Mouse (Mus musculus): Measurements from ENCODE around the gene Iqck. TPM values are rescaled to one million over a fixed set of nuclear protein-coding genes. Genes with fewer than 3 reads are reported as not detected.

Gene Iqck
- total and polyA plus RNA-seq, 3 experiments = 0.29 to 0.70 (median 0.32) TPM

DNA sequence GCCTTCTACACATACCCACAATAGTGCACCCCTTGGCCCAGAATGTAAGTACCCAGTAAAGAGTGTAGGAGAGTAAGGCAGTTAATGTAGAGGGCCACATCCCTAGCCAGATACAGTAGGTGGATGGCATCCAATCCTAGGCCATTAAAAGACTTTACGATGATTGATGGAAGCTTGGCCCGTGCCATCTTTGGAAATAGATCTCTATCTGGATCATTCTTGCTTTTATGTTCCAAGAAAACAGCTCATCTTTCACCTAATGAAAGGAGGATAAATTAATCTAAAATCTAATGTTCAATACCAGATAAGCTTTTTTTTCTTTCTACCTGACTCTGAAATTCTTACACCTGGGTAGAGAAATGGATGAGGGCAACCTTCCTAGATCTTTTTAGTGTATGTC, 55.6 kb downstream of the Iqck start:
- no peak overlapping the region for H3K27ac ChIP-seq
- H3K36me3 ChIP-seq (ENCODE audit: control insufficient read depth, insufficient read depth, low read length) = no peaks in the 10 kb centered on the region
- no peaks in the 10 kb centered on the region for H3K79me2 ChIP-seq (replicated peaks; ENCODE audit: control insufficient read depth, insufficient read depth, low read length)
- no peak for DNase-seq
- no peak overlapping the region for H3K4me3 ChIP-seq
- 94% methylated on average over 2 of the region's 2 CpGs for WGBS
- H3K9ac ChIP-seq (ENCODE audit: low read depth, low read length) = no peak overlapping the region
- intact Hi-C loops (cut with DNase I) = no loop called here
- H3K4me1 ChIP-seq (ENCODE audit: control insufficient read depth, insufficient read depth, low read length) = no peaks in the 10 kb centered on the region
- H3K27me3 ChIP-seq (ENCODE audit: control insufficient read depth, insufficient read depth, low read length) = no peaks in the 10 kb centered on the region
- TF ChIP-seq POLR2A (IDR thresholded peaks at IDR 0.05; ENCODE audit: insufficient read depth, low read depth, low read length) (no peak), CTCF (IDR thresholded peaks at IDR 0.05) (no peak), EP300 (IDR thresholded peaks at IDR 0.05; ENCODE audit: insufficient read depth, low read depth, low read length) (no peak)

DNA sequence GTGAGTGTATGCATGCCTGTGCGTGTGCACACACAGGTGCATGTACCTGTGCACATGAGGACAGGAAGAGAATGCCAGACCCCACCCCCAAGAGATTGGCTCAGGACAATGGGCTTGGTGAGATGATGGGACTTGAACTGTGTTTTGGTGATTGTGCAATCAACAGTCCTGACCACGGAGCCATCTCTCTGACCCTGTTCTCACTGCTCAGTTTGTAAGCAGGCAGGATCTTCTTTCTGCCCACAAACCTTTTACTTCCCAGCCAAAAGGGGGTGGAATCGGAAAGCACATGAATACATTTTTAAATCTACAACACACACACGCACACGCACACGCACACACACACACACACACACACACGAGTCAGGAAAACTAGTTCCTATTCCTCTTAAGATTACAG, 56.0 kb downstream of the Iqck start:
- TF ChIP-seq EP300 (IDR thresholded peaks at IDR 0.05; ENCODE audit: insufficient read depth, low read depth, low read length) (no peak), CTCF (IDR thresholded peaks at IDR 0.05) (no peak)
- Histone ChIP-seq H3K4me3 (no peak overlapping the region), H3K27me3 (ENCODE audit: control insufficient read depth, insufficient read depth, low read length) (no peaks in the 10 kb centered on the region), H3K36me3 (ENCODE audit: control insufficient read depth, insufficient read depth, low read length) (no peaks in the 10 kb centered on the region), H3K9ac (ENCODE audit: low read depth, low read length) (no peak overlapping the region), H3K27ac (no peak overlapping the region), H3K4me1 (ENCODE audit: control insufficient read depth, insufficient read depth, low read length) (no peaks in the 10 kb centered on the region), H3K79me2 (replicated peaks; ENCODE audit: control insufficient read depth, insufficient read depth, low read length) (no peaks in the 10 kb centered on the region)
- no peak for DNase-seq
- 76% methylated on average over 7 of the region's 7 CpGs for WGBS
- intact Hi-C loops (cut with DNase I) = no loop called here

GRCm38 (mm10) chr7:118912049-118912490, 56.5 kb downstream of the Iqck start:
- intact Hi-C loops (cut with DNase I) = no loop called here
- WGBS = 66% methylated on average over 8 of the region's 8 CpGs

DNA sequence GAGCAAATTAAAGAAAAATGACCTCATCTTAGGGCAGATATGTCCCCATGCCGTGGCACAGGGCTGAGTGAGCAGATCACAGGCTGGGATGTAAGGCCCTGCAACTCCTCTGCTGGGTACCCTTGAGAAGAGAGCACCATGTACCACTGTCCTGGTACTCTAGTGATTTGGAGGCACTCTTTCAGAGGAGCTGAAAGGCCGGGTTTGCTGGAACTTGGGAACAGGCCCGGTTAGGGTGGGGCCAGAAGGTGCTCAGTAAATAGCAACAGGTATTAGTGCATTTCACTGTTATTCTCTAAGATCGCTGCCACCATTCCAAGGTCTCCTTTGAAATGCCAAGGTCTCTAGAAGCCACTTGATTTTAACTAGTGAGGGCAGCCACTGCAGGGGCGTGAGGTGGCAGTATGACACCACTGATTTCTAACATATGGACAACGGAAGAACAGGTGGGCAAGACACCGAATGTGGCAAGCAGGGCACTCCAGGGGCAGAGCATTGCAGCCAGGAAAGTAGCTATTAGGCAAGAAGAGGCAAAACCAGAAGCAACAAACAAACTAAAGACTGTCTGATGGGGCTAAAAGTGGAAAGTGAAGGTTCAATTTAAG, 59.1 kb downstream of the Iqck start:
- no peak for DNase-seq
- WGBS = 82% methylated on average over 7 of the region's 7 CpGs
- 0 out of 2 replicates have a peak, but pooled peaks have one; percentile 15 for TF ChIP-seq CTCF (IDR thresholded peaks at IDR 0.05)
- no peak for TF ChIP-seq POLR2A (IDR thresholded peaks at IDR 0.05; ENCODE audit: insufficient read depth, low read depth, low read length)
- no peak for TF ChIP-seq EP300 (IDR thresholded peaks at IDR 0.05; ENCODE audit: insufficient read depth, low read depth, low read length)
- Histone ChIP-seq H3K4me1 (ENCODE audit: control insufficient read depth, insufficient read depth, low read length) (no peaks in the 10 kb centered on the region), H3K27me3 (ENCODE audit: control insufficient read depth, insufficient read depth, low read length) (no peaks in the 10 kb centered on the region), H3K36me3 (ENCODE audit: control insufficient read depth, insufficient read depth, low read length) (no peaks in the 10 kb centered on the region), H3K79me2 (replicated peaks; ENCODE audit: control insufficient read depth, insufficient read depth, low read length) (no peaks in the 10 kb centered on the region), H3K4me3 (no peak overlapping the region), H3K9ac (ENCODE audit: low read depth, low read length) (no peak overlapping the region), H3K27ac (no peak overlapping the region)
- intact Hi-C loops (cut with DNase I) = no loop called here

More at GRCm38 (mm10) chr7:118912049-118912490, 56.5 kb downstream of the Iqck start:
- no peak overlapping the region for H3K27ac ChIP-seq
- no peaks in the 10 kb centered on the region for H3K4me1 ChIP-seq (ENCODE audit: control insufficient read depth, insufficient read depth, low read length)
- no peak for TF ChIP-seq EP300 (IDR thresholded peaks at IDR 0.05; ENCODE audit: insufficient read depth, low read depth, low read length)
- no peak for TF ChIP-seq CTCF (IDR thresholded peaks at IDR 0.05)
- TF ChIP-seq POLR2A (IDR thresholded peaks at IDR 0.05; ENCODE audit: insufficient read depth, low read depth, low read length) = no peak
- H3K79me2 ChIP-seq (replicated peaks; ENCODE audit: control insufficient read depth, insufficient read depth, low read length) = no peaks in the 10 kb centered on the region
- no peaks in the 10 kb centered on the region for H3K36me3 ChIP-seq (ENCODE audit: control insufficient read depth, insufficient read depth, low read length)
- H3K4me3 ChIP-seq = no peak overlapping the region
- no peak for DNase-seq
- H3K9ac ChIP-seq (ENCODE audit: low read depth, low read length) = no peak overlapping the region
- H3K27me3 ChIP-seq (ENCODE audit: control insufficient read depth, insufficient read depth, low read length) = no peaks in the 10 kb centered on the region

DNA sequence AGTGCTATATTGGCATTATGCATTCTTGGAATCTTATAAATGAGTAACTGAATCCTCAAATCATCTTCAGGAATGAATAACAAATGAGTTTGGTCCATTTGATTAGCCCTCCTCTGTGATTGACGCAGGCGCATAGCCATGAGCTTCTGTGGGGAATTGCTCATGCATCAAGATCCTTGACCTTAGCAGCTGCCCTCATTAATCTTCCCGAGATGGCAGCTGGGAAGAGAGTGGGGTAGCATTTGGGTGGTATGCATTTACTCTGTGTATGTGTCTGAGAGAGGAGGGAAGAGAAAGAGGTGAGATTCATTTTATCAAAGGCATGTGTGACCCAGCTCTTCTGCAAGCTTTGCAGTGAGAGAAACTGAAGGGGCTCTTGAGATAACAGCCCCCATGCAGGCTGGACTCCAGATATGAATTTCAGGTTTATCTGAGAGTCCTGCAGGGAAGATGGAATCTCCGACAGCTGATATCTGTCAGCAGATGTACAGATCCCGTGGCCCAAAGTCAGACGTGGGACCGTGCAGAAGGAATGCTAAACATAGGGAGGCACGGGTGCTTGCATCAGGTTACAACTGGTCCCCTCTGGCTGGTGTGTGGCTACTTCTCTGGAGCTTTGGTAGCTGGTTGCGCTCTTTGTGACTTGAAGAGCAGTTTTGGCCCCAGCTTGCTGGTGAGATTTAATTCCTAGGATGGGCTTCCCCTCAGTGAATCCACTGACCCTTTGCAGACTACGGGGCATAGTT, 63.9 kb downstream of the Iqck start:
- intact Hi-C loops (cut with DNase I) = no loop called here
- Histone ChIP-seq H3K27me3 (ENCODE audit: control insufficient read depth, insufficient read depth, low read length) (no peaks in the 10 kb centered on the region), H3K27ac (no peak overlapping the region), H3K4me1 (ENCODE audit: control insufficient read depth, insufficient read depth, low read length) (no peaks in the 10 kb centered on the region), H3K79me2 (replicated peaks; ENCODE audit: control insufficient read depth, insufficient read depth, low read length) (no peaks in the 10 kb centered on the region), H3K4me3 (no peak overlapping the region), H3K9ac (ENCODE audit: low read depth, low read length) (no peak overlapping the region), H3K36me3 (ENCODE audit: control insufficient read depth, insufficient read depth, low read length) (no peaks in the 10 kb centered on the region)
- TF ChIP-seq POLR2A (IDR thresholded peaks at IDR 0.05; ENCODE audit: insufficient read depth, low read depth, low read length) = no peak
- no peak for TF ChIP-seq EP300 (IDR thresholded peaks at IDR 0.05; ENCODE audit: insufficient read depth, low read depth, low read length)
- no peak for TF ChIP-seq CTCF (IDR thresholded peaks at IDR 0.05)
- no peak for DNase-seq
- WGBS = 62% methylated on average over 10 of the region's 10 CpGs

Measured in heart, adult 2 months (tissue).